Mouse (Mus musculus): Measurements from ENCODE around the gene Nppc.
A peak's percentile ranks its signal among the peaks of the same experiment; 100 is the strongest.

Nppc gene

DNA sequence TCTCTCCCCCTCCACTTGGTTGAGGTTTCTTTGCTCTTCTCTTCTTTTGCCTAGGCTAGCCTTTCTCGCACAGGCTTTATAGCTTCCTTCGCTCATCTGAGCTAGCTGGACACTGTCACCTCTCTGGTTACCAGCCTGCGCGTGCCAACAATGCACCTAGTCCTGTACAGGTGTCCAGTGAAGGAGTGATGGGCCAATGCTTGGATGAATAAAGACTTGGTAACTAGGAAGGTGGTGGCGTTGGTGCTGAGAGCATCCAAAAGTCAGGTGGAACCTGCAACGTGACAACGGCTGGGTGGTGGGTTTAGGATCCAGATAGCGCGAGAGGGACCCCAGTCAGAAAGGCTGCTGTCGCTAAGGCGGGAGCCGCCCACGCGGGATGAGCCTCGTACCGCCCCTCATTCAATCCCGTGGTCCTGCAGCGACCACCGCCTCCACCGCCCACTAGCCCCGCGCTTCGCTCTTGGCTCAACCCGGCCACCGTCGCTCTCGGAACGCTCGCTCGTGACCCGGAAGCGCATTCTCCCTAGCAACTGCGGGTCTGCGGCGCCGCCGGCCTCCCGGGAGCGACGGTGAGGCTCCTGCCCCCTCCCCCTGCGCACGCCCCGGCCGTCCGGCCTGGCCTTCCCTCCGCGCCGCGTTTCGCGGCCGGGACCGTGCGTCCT is 33.1 kb upstream of the Nppc start, which contains the start of gene Dis3l2:
Gene Dis3l2, plus strand, starts transcription at position 509 of the 665 bp plus-strand sequence.
- H3K27me3 ChIP-seq (ENCODE audit: insufficient read depth, low read length), result peaks cover 5% of the 10 kb centered on the region
- H3K36me3 ChIP-seq (ENCODE audit: insufficient read depth, low read length), result no peaks in the 10 kb centered on the region
- H3K4me1 ChIP-seq (replicated peaks; ENCODE audit: low read depth, low read length), result peaks cover 21% of the 10 kb centered on the region
- no peaks in the 10 kb centered on the region for H3K9me3 ChIP-seq (ENCODE audit: low read length)
- H3K4me3 ChIP-seq (replicated peaks; ENCODE audit: low read length), result peak within 1 kb of the TSS; percentile 93
- TF ChIP-seq POU5F1 (IDR thresholded peaks at IDR 0.05; ENCODE audit: borderline replicate concordance, low read length), result no peak
- TF ChIP-seq NANOG (IDR thresholded peaks at IDR 0.05; ENCODE audit: borderline replicate concordance, low read length), result no peak

DNA sequence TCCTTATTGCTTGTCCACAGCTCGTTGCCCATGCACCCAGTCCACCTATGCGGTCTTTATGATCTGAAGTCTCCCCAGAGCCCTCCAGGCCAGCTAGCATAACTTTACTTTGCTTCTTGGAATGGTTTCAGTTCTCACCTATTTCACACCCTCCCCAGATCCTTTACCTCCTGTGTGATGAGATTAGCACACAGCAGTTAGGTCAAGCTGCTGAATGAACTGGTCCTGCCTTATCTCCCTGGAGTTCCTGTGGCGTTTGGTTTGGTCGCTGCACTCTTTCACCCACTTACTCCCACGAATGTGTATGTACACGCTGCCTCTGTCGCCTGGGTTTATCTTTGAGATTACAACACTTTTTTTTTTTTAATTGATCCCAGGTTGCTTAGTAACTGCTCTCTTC is 30.0 kb upstream of the Nppc start:
- no peaks in the 10 kb centered on the region for H3K9me3 ChIP-seq (ENCODE audit: low read length)
- peaks cover 17% of the 10 kb centered on the region for H3K4me1 ChIP-seq (replicated peaks; ENCODE audit: low read depth, low read length)
- no peaks in the 10 kb centered on the region for H3K36me3 ChIP-seq (ENCODE audit: insufficient read depth, low read length)
- H3K27me3 ChIP-seq (ENCODE audit: insufficient read depth, low read length), result peaks cover 7% of the 10 kb centered on the region
- no peak overlapping the region for H3K4me3 ChIP-seq (replicated peaks; ENCODE audit: low read length)
- TF ChIP-seq CTCF (conservative IDR thresholded peaks at IDR 0.05; ENCODE audit: low read length) (no peak), POU5F1 (IDR thresholded peaks at IDR 0.05; ENCODE audit: borderline replicate concordance, low read length) (no peak), NANOG (IDR thresholded peaks at IDR 0.05; ENCODE audit: borderline replicate concordance, low read length) (no peak)

- Histone ChIP-seq H3K4me1 (replicated peaks; ENCODE audit: low read depth, low read length) (peaks cover 14% of the 10 kb centered on the region), H3K9me3 (ENCODE audit: low read length) (no peaks in the 10 kb centered on the region), H3K27me3 (ENCODE audit: insufficient read depth, low read length) (peaks cover 7% of the 10 kb centered on the region), H3K4me3 (replicated peaks; ENCODE audit: low read length) (no peak overlapping the region), H3K36me3 (ENCODE audit: insufficient read depth, low read length) (no peaks in the 10 kb centered on the region)
- TF ChIP-seq CTCF (conservative IDR thresholded peaks at IDR 0.05; ENCODE audit: low read length) (peak; percentile 67), POU5F1 (IDR thresholded peaks at IDR 0.05; ENCODE audit: borderline replicate concordance, low read length) (no peak)
These were observed 29.2 kb upstream of the Nppc start for GRCm38 (mm10) chr1:86699346-86700136.

DNA sequence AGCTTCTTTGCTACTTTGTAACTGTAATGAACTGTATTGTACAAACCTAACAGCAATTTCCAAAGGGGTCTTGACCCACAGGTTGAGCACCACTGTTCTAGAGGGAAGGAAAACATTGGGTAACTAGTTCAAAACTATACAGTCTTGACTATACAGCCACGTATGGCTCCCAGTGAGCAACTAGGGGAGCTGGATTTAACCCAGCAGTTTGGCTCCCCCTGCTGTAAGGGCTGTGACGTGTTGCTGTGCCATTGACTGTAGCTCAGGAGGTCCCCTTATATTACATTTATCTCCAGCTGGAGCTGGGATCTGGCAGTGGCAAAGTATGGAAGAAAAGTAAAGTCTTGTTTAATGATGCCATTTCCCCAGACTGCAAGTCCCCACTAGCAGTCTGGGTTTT is 28.4 kb upstream of the Nppc start:
- no peaks in the 10 kb centered on the region for H3K9me3 ChIP-seq (ENCODE audit: low read length)
- no peaks in the 10 kb centered on the region for H3K36me3 ChIP-seq (ENCODE audit: insufficient read depth, low read length)
- H3K4me3 ChIP-seq (replicated peaks; ENCODE audit: low read length), result no peak overlapping the region
- H3K4me1 ChIP-seq (replicated peaks; ENCODE audit: low read depth, low read length), result peaks cover 11% of the 10 kb centered on the region
- TF ChIP-seq CTCF (conservative IDR thresholded peaks at IDR 0.05; ENCODE audit: low read length), result peak; percentile 45
- TF ChIP-seq POU5F1 (IDR thresholded peaks at IDR 0.05; ENCODE audit: borderline replicate concordance, low read length), result no peak
- TF ChIP-seq NANOG (IDR thresholded peaks at IDR 0.05; ENCODE audit: borderline replicate concordance, low read length), result no peak
- H3K27me3 ChIP-seq (ENCODE audit: insufficient read depth, low read length), result peaks cover 7% of the 10 kb centered on the region

- Histone ChIP-seq H3K27me3 (ENCODE audit: insufficient read depth, low read length) (peaks cover 7% of the 10 kb centered on the region; the same call in 1 of the 2 replicates), H3K4me1 (replicated peaks; ENCODE audit: low read depth, low read length) (0 out of 2 replicates have a peak, but pooled peaks cover 3% of the 10 kb centered on the region), H3K36me3 (ENCODE audit: insufficient read depth, low read length) (no peaks in the 10 kb centered on the region), H3K9me3 (ENCODE audit: low read length) (no peaks in the 10 kb centered on the region), H3K4me3 (replicated peaks; ENCODE audit: low read length) (no peak overlapping the region)
- peak; percentile 51 for TF ChIP-seq CTCF (conservative IDR thresholded peaks at IDR 0.05; ENCODE audit: low read length)
- TF ChIP-seq NANOG (IDR thresholded peaks at IDR 0.05; ENCODE audit: borderline replicate concordance, low read length), result no peak
- TF ChIP-seq POU5F1 (IDR thresholded peaks at IDR 0.05; ENCODE audit: borderline replicate concordance, low read length), result no peak
These were observed 26.6 kb upstream of the Nppc start for GRCm38 (mm10) chr1:86696948-86697347.

GRCm38 (mm10) chr1:86691027-86691426 is 20.7 kb upstream of the Nppc start:
- Histone ChIP-seq H3K27me3 (ENCODE audit: insufficient read depth, low read length) (0 out of 2 replicates have a peak, but pooled peaks cover 10% of the 10 kb centered on the region), H3K36me3 (ENCODE audit: insufficient read depth, low read length) (no peaks in the 10 kb centered on the region), H3K4me3 (replicated peaks; ENCODE audit: low read length) (no peak overlapping the region), H3K9me3 (ENCODE audit: low read length) (no peaks in the 10 kb centered on the region), H3K4me1 (replicated peaks; ENCODE audit: low read depth, low read length) (no peaks in the 10 kb centered on the region)
- no peak for TF ChIP-seq CTCF (conservative IDR thresholded peaks at IDR 0.05; ENCODE audit: low read length)
- TF ChIP-seq POU5F1 (IDR thresholded peaks at IDR 0.05; ENCODE audit: borderline replicate concordance, low read length), result no peak
- no peak for TF ChIP-seq NANOG (IDR thresholded peaks at IDR 0.05; ENCODE audit: borderline replicate concordance, low read length)

DNA sequence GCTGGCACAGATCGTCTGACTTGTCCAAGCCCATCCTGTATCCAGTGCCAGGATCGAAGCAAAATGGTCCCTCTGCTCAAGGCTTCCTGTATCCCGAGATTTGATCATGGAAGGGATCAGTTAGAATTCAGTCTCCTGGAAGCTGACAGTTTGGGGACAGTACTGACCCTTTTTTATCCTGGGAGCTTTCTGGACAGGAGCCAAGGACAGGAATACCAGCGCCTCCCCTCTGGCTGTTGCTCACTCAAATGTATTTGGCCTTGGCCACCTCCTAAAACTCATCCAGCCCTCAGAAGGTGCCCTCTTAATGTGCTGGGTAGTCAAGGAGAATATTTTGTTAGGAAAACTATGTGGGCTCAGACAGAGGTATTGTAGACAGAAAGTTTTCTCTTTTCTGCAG is 16.9 kb upstream of the Nppc start:
- no peak for TF ChIP-seq CTCF (conservative IDR thresholded peaks at IDR 0.05; ENCODE audit: low read length)
- TF ChIP-seq POU5F1 (IDR thresholded peaks at IDR 0.05; ENCODE audit: borderline replicate concordance, low read length), result no peak
- TF ChIP-seq NANOG (IDR thresholded peaks at IDR 0.05; ENCODE audit: borderline replicate concordance, low read length), result no peak
- no peaks in the 10 kb centered on the region for H3K9me3 ChIP-seq (ENCODE audit: low read length)
- H3K4me3 ChIP-seq (replicated peaks; ENCODE audit: low read length), result no peak overlapping the region
- H3K27me3 ChIP-seq (ENCODE audit: insufficient read depth, low read length), result peaks cover 29% of the 10 kb centered on the region
- no peaks in the 10 kb centered on the region for H3K4me1 ChIP-seq (replicated peaks; ENCODE audit: low read depth, low read length)
- no peaks in the 10 kb centered on the region for H3K36me3 ChIP-seq (ENCODE audit: insufficient read depth, low read length)

GRCm38 (mm10) chr1:86678667-86679066 is 8.3 kb upstream of the Nppc start:
- Histone ChIP-seq H3K36me3 (ENCODE audit: insufficient read depth, low read length) (no peaks in the 10 kb centered on the region), H3K9me3 (ENCODE audit: low read length) (no peaks in the 10 kb centered on the region), H3K4me3 (replicated peaks; ENCODE audit: low read length) (no peak overlapping the region), H3K27me3 (ENCODE audit: insufficient read depth, low read length) (peaks cover 39% of the 10 kb centered on the region), H3K4me1 (replicated peaks; ENCODE audit: low read depth, low read length) (0 out of 2 replicates have a peak, but pooled peaks cover 2% of the 10 kb centered on the region)
- TF ChIP-seq CTCF (conservative IDR thresholded peaks at IDR 0.05; ENCODE audit: low read length) (no peak), NANOG (IDR thresholded peaks at IDR 0.05; ENCODE audit: borderline replicate concordance, low read length) (no peak), POU5F1 (IDR thresholded peaks at IDR 0.05; ENCODE audit: borderline replicate concordance, low read length) (no peak)
